Mouse (Mus musculus) adipocyte (in vitro differentiated cells): Measurements from ENCODE around the gene Boll.

ENCODE experiments used
- DNase-seq: peaks from one replicate; pipeline ENCODE4 v3.0.0-alpha.2; 2016; ENCODE audit warnings: low spot score

Gene Boll

GRCm38 (mm10) chr1:55238496-55238895 lies 124.8 kb downstream of the Boll start:
- DNase-seq = no peak

DNA sequence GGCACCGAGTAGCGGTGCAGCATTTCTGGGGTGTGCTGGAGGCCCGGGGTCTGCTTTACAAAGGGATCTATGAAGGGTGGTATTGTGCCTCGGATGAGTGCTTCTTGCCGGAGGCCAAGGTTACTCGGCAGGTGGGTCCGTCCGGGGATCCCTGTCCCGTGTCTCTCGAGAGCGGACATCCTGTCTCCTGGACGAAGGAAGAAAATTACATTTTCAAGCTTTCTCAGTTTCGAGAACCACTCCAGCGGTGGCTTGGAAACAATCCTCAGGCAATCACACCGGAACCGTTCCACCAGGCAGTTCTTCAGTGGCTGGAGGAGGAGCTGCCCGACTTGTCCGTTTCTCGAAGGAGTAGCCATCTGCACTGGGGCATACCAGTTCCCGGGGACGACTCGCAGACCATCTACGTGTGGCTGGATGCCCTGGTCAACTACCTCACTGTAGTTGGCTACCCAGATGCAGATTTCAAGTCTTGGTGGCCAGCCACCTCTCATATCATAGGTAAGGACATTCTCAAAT lies 125.6 kb downstream of the Boll start:
- DNase-seq = no peak

DNA sequence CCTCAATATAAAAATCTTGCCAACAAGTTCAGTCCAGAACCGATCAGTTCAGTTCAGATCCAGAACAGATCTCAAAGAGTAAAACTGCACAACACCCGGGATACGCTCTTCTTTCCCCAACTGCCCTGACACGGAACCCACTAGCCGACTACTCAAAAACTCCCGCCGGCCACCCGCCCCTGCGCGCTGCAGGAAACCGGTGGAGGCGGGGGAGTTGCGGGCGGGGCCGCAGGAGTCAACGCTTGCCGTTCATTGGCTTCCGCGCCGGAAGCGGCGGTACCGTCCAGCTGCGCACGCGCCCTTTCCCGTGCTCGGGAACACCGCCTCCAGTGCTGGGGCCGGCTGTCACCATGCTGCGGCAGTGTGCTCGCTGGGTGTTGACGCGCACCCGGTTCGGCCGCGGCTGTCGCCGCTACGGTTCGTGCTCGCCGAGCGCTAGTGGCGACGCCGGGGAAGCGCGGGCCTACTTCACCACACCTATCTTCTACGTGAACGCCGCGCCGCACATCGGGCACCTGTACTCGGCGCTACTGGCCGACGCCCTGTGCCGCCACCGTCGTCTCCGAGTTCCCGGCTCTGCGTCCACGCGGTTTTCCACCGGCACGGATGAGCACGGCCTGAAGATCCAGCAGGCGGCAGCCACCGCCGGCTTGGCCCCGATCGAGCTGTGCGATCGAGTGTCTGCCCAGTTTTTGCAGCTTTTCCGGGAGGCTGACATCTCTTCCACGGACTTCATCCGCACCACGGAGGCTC lies 126.2 kb downstream of the Boll start, which contains the start of gene Mars2:
TSS of gene Mars2 (plus strand) at position 288 of the 753 bp plus-strand sequence.
- peak; percentile 96 for DNase-seq

DNA sequence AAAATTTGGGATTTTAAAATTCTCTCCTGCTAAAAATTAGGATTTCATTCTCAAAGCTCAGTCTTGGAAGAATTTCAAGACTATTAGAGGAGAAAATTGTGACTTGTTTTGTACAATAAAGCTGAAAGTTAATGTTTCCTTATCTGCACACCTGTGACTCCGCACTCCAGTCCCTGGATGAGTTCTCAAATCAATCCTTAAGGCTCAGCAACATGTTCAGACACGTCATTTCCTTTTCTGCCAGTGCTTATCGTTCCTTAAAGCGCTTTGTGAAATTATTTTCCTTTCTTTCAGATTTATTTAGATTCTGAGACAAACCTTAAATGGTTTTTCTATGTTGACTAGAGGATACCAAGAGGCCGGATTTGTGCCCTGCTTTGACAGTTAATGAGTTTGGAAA lies 126.8 kb downstream of the Boll start:
- DNase-seq = no peak

DNA sequence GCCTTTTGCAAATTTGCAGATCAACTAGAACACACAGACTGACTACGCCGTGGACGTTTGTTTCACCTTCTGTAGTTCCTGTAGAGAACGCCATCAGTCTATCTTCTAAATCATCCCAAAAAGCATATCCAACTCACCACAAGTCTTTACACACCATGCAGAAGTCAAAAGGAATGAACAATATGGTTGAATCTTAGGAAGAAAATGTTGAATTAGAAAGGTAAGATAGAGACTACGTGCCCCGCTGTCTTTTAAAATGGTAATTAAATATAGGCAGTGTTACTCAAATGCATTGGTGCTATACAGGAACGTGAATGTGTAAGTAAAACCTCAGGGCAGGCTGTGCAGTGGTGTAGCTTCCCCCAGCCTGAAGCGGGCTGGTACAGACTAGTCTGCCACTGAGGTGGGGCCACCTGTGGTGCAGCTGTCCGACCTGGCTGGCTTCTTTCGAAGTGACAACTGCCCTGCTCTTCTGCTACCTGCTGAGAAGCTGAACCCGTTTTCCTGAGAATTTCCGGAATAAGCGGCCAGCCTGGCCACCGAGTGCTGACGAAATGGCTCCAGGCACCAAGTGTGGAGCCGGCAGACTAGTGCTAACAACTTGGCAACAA lies 128.3 kb downstream of the Boll start:
- DNase-seq = no peak

- no peak for DNase-seq
Measured at GRCm38 (mm10) chr1:55228256-55228884, 134.9 kb downstream of the Boll start.

- DNase-seq = no peak
Measured at GRCm38 (mm10) chr1:55227376-55227775, 135.9 kb downstream of the Boll start.

- DNase-seq = peak; percentile 70
Measured at GRCm38 (mm10) chr1:55226011-55226857, 137.0 kb downstream of the Boll start, which contains the start of gene Rftn2. Gene Rftn2, minus strand, starts transcription at chr1:55226782.

GRCm38 (mm10) chr1:55225398-55225797 lies 137.9 kb downstream of the Boll start:
- DNase-seq = peak; percentile 76

DNA sequence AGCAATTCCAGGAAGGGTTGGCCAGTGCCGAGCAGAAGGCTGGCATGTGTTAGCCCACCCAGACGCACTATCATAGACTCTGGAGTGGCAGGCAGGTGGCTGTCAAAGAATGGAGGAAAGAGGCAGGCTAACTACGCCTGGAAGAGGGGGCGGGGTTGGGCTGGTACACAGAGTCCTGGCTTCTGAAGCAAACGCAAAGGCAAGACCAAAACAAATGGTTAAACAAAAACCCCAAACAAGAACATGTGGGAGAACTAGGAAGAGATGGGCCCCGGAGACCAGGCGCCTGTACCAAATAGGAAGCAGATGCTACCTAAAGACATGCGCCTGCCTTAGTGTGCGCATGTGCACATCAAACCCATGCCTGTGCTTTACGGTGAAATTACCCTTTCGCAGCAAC lies 139.2 kb downstream of the Boll start:
- DNase-seq = no peak

GRCm38 (mm10) chr1:55223026-55223425 lies 140.2 kb downstream of the Boll start:
- no peak for DNase-seq

DNA sequence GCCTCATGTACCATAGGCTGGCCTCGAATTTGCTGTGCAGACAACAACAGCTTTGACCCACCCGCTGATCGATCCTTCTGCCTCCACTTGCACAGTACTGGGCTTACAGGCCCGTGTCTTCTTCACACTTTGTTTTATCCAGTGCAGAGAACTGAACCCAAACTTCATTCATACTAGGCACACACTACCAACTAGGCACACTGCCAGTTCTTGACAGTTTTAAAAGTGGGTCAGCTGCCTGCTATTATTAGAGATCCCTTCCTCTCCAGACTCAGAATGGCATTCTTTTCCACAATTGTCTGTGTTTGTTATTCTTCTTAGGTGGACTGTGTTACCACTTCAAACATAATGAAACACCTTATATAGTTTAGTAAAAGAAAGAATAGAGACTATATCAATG lies 141.9 kb downstream of the Boll start:
- peak; percentile 80 for DNase-seq

GRCm38 (mm10) chr1:55217191-55217590 lies 146.1 kb downstream of the Boll start:
- DNase-seq = no peak

DNA sequence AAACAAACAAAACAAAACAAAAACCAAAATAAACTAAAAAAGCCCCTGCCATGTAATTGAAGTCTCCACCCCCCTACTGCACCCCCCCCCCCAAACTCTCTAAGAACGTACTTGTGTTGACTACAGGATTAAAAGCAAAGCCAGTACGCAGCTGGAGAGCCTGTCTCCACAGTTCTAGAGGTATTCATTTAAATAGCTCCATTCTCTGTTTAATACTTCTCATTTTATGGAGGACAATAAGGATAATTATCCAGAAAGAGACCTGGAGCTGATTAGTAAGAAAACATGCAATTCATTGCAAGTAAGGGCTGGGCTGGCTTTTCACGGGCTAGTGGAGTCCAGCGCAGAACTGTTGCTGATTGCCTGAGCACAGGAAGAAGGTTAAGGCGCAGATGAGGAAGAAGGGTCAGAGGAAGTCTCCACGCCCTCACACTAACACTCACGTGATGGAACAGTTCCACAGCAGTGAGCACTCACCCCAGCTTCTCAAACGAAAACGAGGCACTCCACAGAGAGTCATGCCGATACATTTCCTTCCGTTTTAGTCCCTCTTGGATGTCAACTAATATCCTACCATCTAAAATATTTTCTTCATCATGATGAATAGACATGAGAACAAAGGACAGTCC lies 148.0 kb downstream of the Boll start:
- DNase-seq = no peak

- no peak for DNase-seq
Measured at GRCm38 (mm10) chr1:55213936-55214335, 149.3 kb downstream of the Boll start.

GRCm38 (mm10) chr1:55213475-55213874 lies 149.8 kb downstream of the Boll start:
- DNase-seq = no peak

DNA sequence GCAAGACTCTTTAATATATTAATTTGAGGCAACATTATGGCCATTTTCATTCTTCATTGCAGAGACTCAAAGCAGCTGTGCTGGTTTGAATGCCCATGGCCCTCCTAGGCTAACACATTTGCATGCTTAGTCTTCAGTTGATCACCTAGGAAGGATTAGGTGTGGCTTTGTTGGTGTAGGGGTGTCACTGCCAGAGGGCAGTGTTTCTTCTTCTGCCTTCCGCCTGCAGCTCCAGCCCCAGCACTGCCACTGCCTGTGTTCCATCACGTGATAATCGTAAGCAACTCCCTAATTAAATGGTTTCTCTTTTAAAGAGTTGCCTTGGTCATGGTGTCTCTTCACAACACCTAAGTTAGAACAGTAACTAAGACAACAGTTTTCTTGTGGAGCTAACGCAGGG lies 150.5 kb downstream of the Boll start:
- DNase-seq = no peak

GRCm38 (mm10) chr1:55211081-55211480 lies 152.2 kb downstream of the Boll start:
- DNase-seq = no peak

DNA sequence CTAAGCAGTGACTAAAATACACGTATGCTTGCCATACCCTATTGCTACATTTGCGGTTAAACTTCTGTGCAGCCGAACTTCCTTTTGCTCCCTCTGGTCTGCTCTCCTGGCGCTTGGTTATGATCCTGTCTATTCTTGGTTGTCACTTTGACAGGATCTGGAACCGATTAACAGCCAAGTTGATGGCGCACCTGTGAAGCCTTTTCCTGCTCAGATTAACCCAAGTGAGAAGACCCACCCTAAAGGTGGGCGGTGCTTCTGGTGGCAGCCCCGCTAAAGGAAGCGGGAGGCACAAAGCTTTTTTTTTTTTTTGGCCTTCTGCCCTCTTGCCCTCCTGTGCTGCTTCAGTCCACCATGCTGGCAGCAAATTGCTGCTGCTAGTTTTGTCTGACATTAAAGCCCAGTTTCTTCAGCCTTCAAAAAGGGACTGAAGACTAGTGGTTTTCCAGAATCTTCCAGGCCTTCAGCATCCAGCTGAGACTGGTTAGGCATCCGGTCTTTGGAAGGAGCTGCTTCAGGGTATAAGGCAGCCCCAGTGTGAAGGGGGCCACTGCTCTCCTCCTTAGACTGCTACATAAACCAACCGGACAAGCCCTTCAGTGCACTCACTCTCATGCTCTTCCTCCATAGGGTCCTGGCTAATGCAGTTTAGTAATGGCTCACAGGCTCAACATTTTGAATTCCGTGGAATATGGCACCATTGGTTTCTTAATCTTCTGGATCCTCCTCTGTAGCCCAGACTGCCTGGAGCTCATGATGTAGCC lies 152.9 kb downstream of the Boll start:
- DNase-seq = no peak

- no peak for DNase-seq
Measured at GRCm38 (mm10) chr1:55208500-55209140, 154.6 kb downstream of the Boll start.
